Mouse (Mus musculus): ENCODE data around the gene Spats2l. TPM values are rescaled to one million over a fixed set of nuclear protein-coding genes. Genes with fewer than 3 reads are reported as not detected.

The Spats2l gene
- total and polyA plus RNA-seq, 3 experiments: 0.09 to 0.77 (median 0.34) TPM

GRCm38 (mm10) chr1:57969327-57970271 lies 195.6 kb downstream of the Spats2l start:
- Histone ChIP-seq H3K27ac (ENCODE audit: insufficient read depth, low read depth) (no peak overlapping the region), H3K4me3 (replicated peaks in 1 of 3; ENCODE audit: low read depth in 2 of 3, low read length in 2 of 3, poor library complexity in 1 of 3) (peak overlapping the region; percentile 75 to 88 (median 75)), H3K9me3 (replicated peaks; ENCODE audit: low read length) (no peaks in the 10 kb centered on the region), H3K27me3 (replicated peaks) (peaks cover 3% of the 10 kb centered on the region), H3K36me3 (replicated peaks in 1 of 2; ENCODE audit: control insufficient read depth in 1 of 2, insufficient read depth in 1 of 2, low read length in 1 of 2) (peaks cover 4 to 30% of the 10 kb centered on the region in 2 experiments), H3K9ac (ENCODE audit: insufficient read depth, low read depth) (peak overlapping the region; percentile 99), H3K79me2 (replicated peaks; ENCODE audit: control insufficient read depth, extremely low read depth, insufficient read depth, poor library complexity, severe bottlenecking) (peaks cover 6% of the 10 kb centered on the region), H3K4me2 (ENCODE audit: insufficient read depth, low read depth, poor library complexity, severe bottlenecking) (peak overlapping the region; percentile 80), H3K4me1 (ENCODE audit: control insufficient read depth in 1 of 2, insufficient read depth in 2 of 2) (peaks cover 2 to 20% of the 10 kb centered on the region in 2 experiments; a peak in 2 of 4 replicates)
- TF ChIP-seq TCF12 (IDR thresholded peaks at IDR 0.05; ENCODE audit: low read depth, low read length) (peak; percentile 85), KAT2A (IDR thresholded peaks at IDR 0.05; ENCODE audit: insufficient replicate concordance, low read length) (no peak), MAZ (IDR thresholded peaks at IDR 0.05; ENCODE audit: low read depth, low read length) (no peak), RAD21 (IDR thresholded peaks at IDR 0.05; ENCODE audit: low read depth, low read length) (peak; percentile 55), MXI1 (IDR thresholded peaks at IDR 0.05; ENCODE audit: low read depth, low read length) (peak; percentile 50; the same call in 1 of the 2 replicates), HCFC1 (IDR thresholded peaks at IDR 0.05; ENCODE audit: low read depth, low read length) (peak; percentile 75), CHD2 (IDR thresholded peaks at IDR 0.05; ENCODE audit: low read length) (no peak), ETS1 (conservative IDR thresholded peaks at IDR 0.05; ENCODE audit: low read depth, low read length) (no peak), ZMIZ1 (IDR thresholded peaks at IDR 0.05; ENCODE audit: low read depth, low read length) (peak; percentile 75; the same call in 1 of the 2 replicates), IRF4 (IDR thresholded peaks at IDR 0.05; ENCODE audit: low read depth, low read length) (no peak; the same call in 1 of the 2 replicates), TBP (conservative IDR thresholded peaks at IDR 0.05; ENCODE audit: low read depth, low read length) (0 out of 2 replicates have a peak, but pooled peaks have one; percentile 19), MEF2A (IDR thresholded peaks at IDR 0.05; ENCODE audit: borderline replicate concordance, low read depth, low read length) (peak; percentile 54), ZC3H11A (IDR thresholded peaks at IDR 0.05; ENCODE audit: low read depth, low read length) (no peak), CTCF (conservative IDR thresholded peaks at IDR 0.05 in 1 of 2, IDR thresholded peaks at IDR 0.05 in 1 of 2; ENCODE audit: low read depth in 2 of 2, low read length in 2 of 2) (peak in 1 of 2 experiments; percentile 78; a peak in 2 of 4 replicates), MYC (IDR thresholded peaks at IDR 0.05; ENCODE audit: low read depth, low read length) (no peak), JUND (conservative IDR thresholded peaks at IDR 0.05; ENCODE audit: low read depth, low read length) (no peak), BHLHE40 (IDR thresholded peaks at IDR 0.05; ENCODE audit: low read depth, low read length) (no peak), SIN3A (IDR thresholded peaks at IDR 0.05; ENCODE audit: low read length) (peak; percentile 62), JUN (IDR thresholded peaks at IDR 0.05; ENCODE audit: insufficient read depth, low read depth, low read length) (no peak), POLR2A (IDR thresholded peaks at IDR 0.05; ENCODE audit: low read depth, low read length) (peak; percentile 90), UBTF (IDR thresholded peaks at IDR 0.05; ENCODE audit: low read depth, low read length) (peak; percentile 90), MAX (IDR thresholded peaks at IDR 0.05; ENCODE audit: low read length) (peak; percentile 23; the same call in 1 of the 2 replicates), ZNF384 (IDR thresholded peaks at IDR 0.05; ENCODE audit: low read depth, low read length) (no peak), CHD1 (IDR thresholded peaks at IDR 0.05; ENCODE audit: low read depth, low read length) (no peak), ELF1 (IDR thresholded peaks at IDR 0.05; ENCODE audit: low read depth, low read length) (peak; percentile 97), RCOR1 (conservative IDR thresholded peaks at IDR 0.05; ENCODE audit: low read depth, low read length) (no peak), E2F4 (IDR thresholded peaks at IDR 0.05; ENCODE audit: insufficient replicate concordance, low read depth, low read length) (no peak), NRF1 (IDR thresholded peaks at IDR 0.05; ENCODE audit: low read depth, low read length) (peak; percentile 81), ZKSCAN1 (IDR thresholded peaks at IDR 0.05; ENCODE audit: borderline replicate concordance, low read depth, low read length) (no peak), SMC3 (IDR thresholded peaks at IDR 0.05; ENCODE audit: low read depth, low read length) (peak; percentile 53), USF2 (conservative IDR thresholded peaks at IDR 0.05; ENCODE audit: low read depth, low read length) (no peak), EP300 (IDR thresholded peaks at IDR 0.05; ENCODE audit: low read length) (no peak), MAFK (IDR thresholded peaks at IDR 0.05; ENCODE audit: insufficient replicate concordance, low read length) (no peak), GABPA (IDR thresholded peaks at IDR 0.05; ENCODE audit: insufficient replicate concordance, low read depth, low read length) (no peak), NELFE (IDR thresholded peaks at IDR 0.05; ENCODE audit: low read depth, low read length) (peak; percentile 93), PAX5 (IDR thresholded peaks at IDR 0.05; ENCODE audit: low read length) (no peak), POLR2AphosphoS2 (IDR thresholded peaks at IDR 0.05; ENCODE audit: low read depth, low read length) (peak; percentile 82; the same call in 1 of the 2 replicates), USF1 (IDR thresholded peaks at IDR 0.05; ENCODE audit: low read depth, low read length) (no peak)
- peak; percentile 80 for DNase-seq (ENCODE audit: extremely low read depth)
- dilution Hi-C loops (cut with MboI; ENCODE audit: extremely low pct_ligation_motif_present, extremely low pct_unique_long_range_greater_than_20kb, low sequenced_read_pairs) (no loop called here), in situ Hi-C loops (cut with MboI; ENCODE audit: low pct_ligation_motif_present, low pct_unique_long_range_greater_than_20kb, low sequenced_read_pairs) (no loop called here)

All from CH12.LX (cell line).